In the genomic region with DNA sequence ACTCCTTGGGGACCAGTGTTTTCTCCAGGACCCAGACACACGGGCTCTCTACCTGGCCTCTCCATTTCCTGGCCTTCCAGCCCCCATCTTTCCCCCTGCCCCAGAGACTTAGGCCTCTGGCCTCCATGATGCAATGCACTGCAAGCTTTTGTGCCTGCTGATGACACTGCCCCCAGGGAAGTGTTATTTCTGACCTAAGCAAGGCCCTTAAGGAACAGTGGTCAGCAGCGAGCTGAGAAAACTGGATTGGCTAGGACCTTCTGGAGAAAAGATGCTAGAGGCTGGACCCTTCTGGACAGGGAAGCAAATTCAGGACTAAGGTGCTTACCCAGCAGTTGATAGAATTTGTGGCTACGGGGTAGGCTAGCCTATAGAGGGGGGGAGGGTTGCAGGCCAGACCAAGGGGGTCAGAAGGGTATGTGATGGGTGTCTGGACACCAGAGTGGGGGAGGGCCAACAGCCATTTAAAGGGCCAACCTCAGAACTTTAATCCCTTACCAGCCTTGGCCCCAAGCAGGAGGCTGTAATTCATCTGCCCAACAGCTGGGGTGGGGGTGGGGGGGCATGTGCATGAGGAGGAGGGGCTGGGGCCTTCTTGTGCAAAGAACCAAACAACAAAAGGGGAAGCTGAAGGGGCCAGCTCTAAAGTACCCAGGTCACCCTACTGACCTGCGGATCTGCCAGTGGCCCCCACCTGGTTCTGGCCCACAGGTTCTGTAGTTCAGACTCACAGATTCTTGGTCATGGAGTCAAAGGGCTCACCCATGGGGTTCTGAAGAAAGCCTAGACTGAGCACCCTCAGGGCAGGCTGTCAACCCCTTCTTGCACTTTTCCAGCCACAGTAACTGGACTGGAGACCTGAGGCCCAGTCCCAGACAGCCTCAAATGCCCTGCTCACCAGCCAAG, we compare ENCODE assay signal across 7 mouse cellular contexts. TPM values are rescaled to one million over a fixed set of nuclear protein-coding genes. Genes with fewer than 3 reads are reported as not detected.
DNase-seq lines count a peak whose midpoint lies in the region; ATAC-seq and TF ChIP-seq lines count a peak whose summit lies in the region.

No protein-coding gene starts in this region.

- no peak for ATAC-seq in liver, embryonic 13.5 days (ENCODE audit: low read depth)
- no peak for ATAC-seq in stomach, embryonic 16.5 days (ENCODE audit: insufficient read depth, low FRiP score)

- peak overlapping the region; percentile 66 for H3K4me3 ChIP-seq in lung, adult 2 months (replicated peaks; ENCODE audit: extremely low read depth, low read depth, low read length)
- H3K4me3 ChIP-seq in liver, embryonic 13.5 days (replicated peaks), result peak overlapping the region; percentile 61
- H3K4me3 ChIP-seq in stomach, embryonic 16.5 days (replicated peaks; ENCODE audit: low read length), result peak overlapping the region; percentile 67

- peaks cover 3% of the 10 kb centered on the region; the same call in 1 of the 2 replicates for H3K36me3 ChIP-seq in liver, embryonic 13.5 days
- no peaks in the 10 kb centered on the region for H3K36me3 ChIP-seq in stomach, embryonic 16.5 days (ENCODE audit: control insufficient read depth, insufficient read depth, low read length)

- no peak for DNase-seq in lung, adult 2 months
- DNase-seq in lung, postnatal 25 days (ENCODE audit: low spot score), result no peak
- DNase-seq in cerebellum, postnatal 14 days, result peak; percentile 34 to 37
- DNase-seq in forelimb bud, embryonic 11.5 days (ENCODE audit: low read depth, low spot score), result peak; percentile 55
- no peak for DNase-seq in liver, embryonic 13.5 days
- DNase-seq in ovary, postnatal 14 days (ENCODE audit: low spot score), result no peak

- H3K9ac ChIP-seq in liver, embryonic 13.5 days, result peak overlapping the region; percentile 63
- H3K9ac ChIP-seq in stomach, embryonic 16.5 days (ENCODE audit: low read length), result peak overlapping the region; percentile 80

- H3K4me1 ChIP-seq in lung, adult 2 months (ENCODE audit: control insufficient read depth, insufficient read depth, low read length), result peaks cover 13% of the 10 kb centered on the region; the same call in 1 of the 2 replicates
- H3K4me1 ChIP-seq in liver, embryonic 13.5 days (replicated peaks), result peaks cover 93% of the 10 kb centered on the region
- H3K4me1 ChIP-seq in stomach, embryonic 16.5 days (ENCODE audit: control insufficient read depth, insufficient read depth, low read length), result peaks cover 42% of the 10 kb centered on the region

- peaks cover 27% of the 10 kb centered on the region for H3K27me3 ChIP-seq in liver, embryonic 13.5 days
- no peaks in the 10 kb centered on the region for H3K27me3 ChIP-seq in stomach, embryonic 16.5 days (ENCODE audit: control insufficient read depth, insufficient read depth, low read length)

- no peak for TF ChIP-seq CTCF in lung, adult 2 months (IDR thresholded peaks at IDR 0.05; ENCODE audit: insufficient read depth, low read length)

- H3K4me2 ChIP-seq in liver, embryonic 13.5 days, result peak overlapping the region; percentile 100
- H3K4me2 ChIP-seq in stomach, embryonic 16.5 days (ENCODE audit: low read depth, low read length), result peak overlapping the region; percentile 98

- H3K27ac ChIP-seq in liver, embryonic 13.5 days, result peak overlapping the region; percentile 85
- H3K27ac ChIP-seq in stomach, embryonic 16.5 days (ENCODE audit: low read length), result peak overlapping the region; percentile 99

- H3K9me3 ChIP-seq in liver, embryonic 13.5 days (replicated peaks), result no peaks in the 10 kb centered on the region
- H3K9me3 ChIP-seq in stomach, embryonic 16.5 days (replicated peaks; ENCODE audit: control insufficient read depth, low read length), result no peaks in the 10 kb centered on the region

- 35% methylated on average over 4 of the region's 4 CpGs for WGBS in lung, adult 2 months
- WGBS in liver, embryonic 13.5 days (ENCODE audit: insufficient replicate concordance), result 35% methylated on average over 4 of the region's 4 CpGs
- WGBS in stomach, embryonic 16.5 days, result 11% methylated on average over 4 of the region's 4 CpGs

- no peak for TF ChIP-seq POLR2A in lung, adult 2 months (IDR thresholded peaks at IDR 0.05; ENCODE audit: borderline replicate concordance, extremely low read depth, low read depth, low read length)

RNA-seq across cellular contexts. Expression of a gene that starts 1.2 kb away (rescaled TPM):
- 19.4 and 21.0 TPM in 2 replicates for polyA plus RNA-seq in lung, adult 2 months (2012; rRNA removed)
- 4.8 and 5.1 TPM in 2 replicates for polyA plus RNA-seq in liver, embryonic 13.5 days (2015; fragmentation: Nextera tagmentation; extraction: Ambion mirVana)
- polyA plus RNA-seq in stomach, embryonic 16.5 days (2015; fragmentation: Nextera tagmentation; extraction: Ambion mirVana), result 21.2 and 21.4 TPM in 2 replicates

RNA-seq across cellular contexts. Expression of a gene that starts 16.6 kb away (rescaled TPM):
- 37.8 and 63.1 TPM in 2 replicates for polyA plus RNA-seq in lung, adult 2 months (2012; rRNA removed)
- polyA plus RNA-seq in liver, embryonic 13.5 days (2015; fragmentation: Nextera tagmentation; extraction: Ambion mirVana), result 8.9 and 9.5 TPM in 2 replicates
- 26.4 and 28.7 TPM in 2 replicates for polyA plus RNA-seq in stomach, embryonic 16.5 days (2015; fragmentation: Nextera tagmentation; extraction: Ambion mirVana)

RNA-seq across cellular contexts. Expression of a gene that starts 19.2 kb away (rescaled TPM):
- polyA plus RNA-seq in lung, adult 2 months (2012; rRNA removed), result 21.9 and 24.7 TPM in 2 replicates
- polyA plus RNA-seq in liver, embryonic 13.5 days (2015; fragmentation: Nextera tagmentation; extraction: Ambion mirVana), result 10.3 and 13.0 TPM in 2 replicates
- polyA plus RNA-seq in stomach, embryonic 16.5 days (2015; fragmentation: Nextera tagmentation; extraction: Ambion mirVana), result 29.4 TPM in 2 replicates

RNA-seq across cellular contexts. Expression of a gene that starts 19.4 kb away (rescaled TPM):
- polyA plus RNA-seq in lung, adult 2 months (2012; rRNA removed), result 129 and 141 TPM in 2 replicates
- polyA plus RNA-seq in liver, embryonic 13.5 days (2015; fragmentation: Nextera tagmentation; extraction: Ambion mirVana), result 102 and 105 TPM in 2 replicates
- 144 and 148 TPM in 2 replicates for polyA plus RNA-seq in stomach, embryonic 16.5 days (2015; fragmentation: Nextera tagmentation; extraction: Ambion mirVana)

RNA-seq across cellular contexts. Expression of a gene that starts 45.5 kb away (rescaled TPM):
- 120 and 135 TPM in 2 replicates for polyA plus RNA-seq in lung, adult 2 months (2012; rRNA removed)
- polyA plus RNA-seq in liver, embryonic 13.5 days (2015; fragmentation: Nextera tagmentation; extraction: Ambion mirVana), result 2.6 and 4.4 TPM in 2 replicates
- 48.5 and 55.4 TPM in 2 replicates for polyA plus RNA-seq in stomach, embryonic 16.5 days (2015; fragmentation: Nextera tagmentation; extraction: Ambion mirVana)

Comparison
In these comparisons a context has a peak if more than half of its experiments do, and no peak if none do; other contexts are left out.
1. DNase-seq: peak in cerebellum, postnatal 14 days (2 of 2) and forelimb bud, embryonic 11.5 days (single experiment); none in lung, adult 2 months (single experiment), lung, postnatal 25 days (single experiment), liver, embryonic 13.5 days (single experiment) and ovary, postnatal 14 days (single experiment).
2. Peak in every context shown above with its lines, with median percentiles within 50 percentile points of each other: H3K4me3 ChIP-seq.